Mouse (Mus musculus): ENCODE measurements around the gene Cct8l1. TPM values are rescaled to one million over a fixed set of nuclear protein-coding genes. Genes with fewer than 3 reads are reported as not detected.

Cct8l1 gene
- polyA plus RNA-seq, 1 experiment from 2014 or later: not detected

- H3K27me3 ChIP-seq (ENCODE audit: control insufficient read depth, insufficient read depth, low read length): no peaks in the 10 kb centered on the region
- H3K9ac ChIP-seq (ENCODE audit: low read depth, low read length): no peak overlapping the region
- no peak overlapping the region for H3K27ac ChIP-seq (ENCODE audit: low read depth, low read length)
- H3K4me3 ChIP-seq (ENCODE audit: low read depth, low read length): no peak overlapping the region
- no peak overlapping the region for H3K4me2 ChIP-seq
- peaks cover 3% of the 10 kb centered on the region; the same call in 1 of the 2 replicates for H3K4me1 ChIP-seq (ENCODE audit: control insufficient read depth, insufficient read depth, low read length)
- no peaks in the 10 kb centered on the region for H3K36me3 ChIP-seq (ENCODE audit: control insufficient read depth, insufficient read depth, low read length)
- 81% methylated on average over 2 of the region's 2 CpGs for WGBS (ENCODE audit: insufficient replicate concordance)
- peaks cover 3% of the 10 kb centered on the region; the same call in 1 of the 2 replicates for H3K9me3 ChIP-seq (replicated peaks; ENCODE audit: control insufficient read depth, low read length)
- ATAC-seq (replicated peaks; ENCODE audit: insufficient number of reproducible peaks, low FRiP score, low TSS enrichment): no peak
These were observed 19.7 kb downstream of the Cct8l1 start for GRCm38 (mm10) chr5:25535566-25535965.

GRCm38 (mm10) chr5:25536451-25536850 lies 20.6 kb downstream of the Cct8l1 start:
- ATAC-seq (replicated peaks; ENCODE audit: insufficient number of reproducible peaks, low FRiP score, low TSS enrichment): no peak
- H3K9me3 ChIP-seq (replicated peaks; ENCODE audit: control insufficient read depth, low read length): peaks cover 3% of the 10 kb centered on the region; the same call in 1 of the 2 replicates
- WGBS (ENCODE audit: insufficient replicate concordance): 54% methylated on average over 2 of the region's 2 CpGs

GRCm38 (mm10) chr5:25536921-25537409 lies 21.1 kb downstream of the Cct8l1 start:
- Histone ChIP-seq H3K9ac (ENCODE audit: low read depth, low read length) (no peak overlapping the region), H3K27ac (ENCODE audit: low read depth, low read length) (no peak overlapping the region), H3K27me3 (ENCODE audit: control insufficient read depth, insufficient read depth, low read length) (no peaks in the 10 kb centered on the region), H3K36me3 (ENCODE audit: control insufficient read depth, insufficient read depth, low read length) (no peaks in the 10 kb centered on the region), H3K9me3 (replicated peaks; ENCODE audit: control insufficient read depth, low read length) (peaks cover 3% of the 10 kb centered on the region; the same call in 1 of the 2 replicates), H3K4me2 (no peak overlapping the region), H3K4me1 (ENCODE audit: control insufficient read depth, insufficient read depth, low read length) (peaks cover 3% of the 10 kb centered on the region; the same call in 1 of the 2 replicates), H3K4me3 (ENCODE audit: low read depth, low read length) (no peak overlapping the region)
- ATAC-seq (replicated peaks; ENCODE audit: insufficient number of reproducible peaks, low FRiP score, low TSS enrichment): no peak
- WGBS (ENCODE audit: insufficient replicate concordance): 37% methylated on average over 6 of the region's 6 CpGs

More at GRCm38 (mm10) chr5:25536451-25536850, 20.6 kb downstream of the Cct8l1 start:
- peaks cover 3% of the 10 kb centered on the region; the same call in 1 of the 2 replicates for H3K4me1 ChIP-seq (ENCODE audit: control insufficient read depth, insufficient read depth, low read length)
- no peak overlapping the region for H3K4me3 ChIP-seq (ENCODE audit: low read depth, low read length)
- H3K36me3 ChIP-seq (ENCODE audit: control insufficient read depth, insufficient read depth, low read length): no peaks in the 10 kb centered on the region
- H3K27me3 ChIP-seq (ENCODE audit: control insufficient read depth, insufficient read depth, low read length): no peaks in the 10 kb centered on the region
- H3K27ac ChIP-seq (ENCODE audit: low read depth, low read length): no peak overlapping the region
- no peak overlapping the region for H3K4me2 ChIP-seq
- no peak overlapping the region for H3K9ac ChIP-seq (ENCODE audit: low read depth, low read length)

- Histone ChIP-seq H3K9ac (ENCODE audit: low read depth, low read length) (no peak overlapping the region), H3K4me3 (ENCODE audit: low read depth, low read length) (no peak overlapping the region), H3K36me3 (ENCODE audit: control insufficient read depth, insufficient read depth, low read length) (no peaks in the 10 kb centered on the region), H3K27ac (ENCODE audit: low read depth, low read length) (no peak overlapping the region), H3K27me3 (ENCODE audit: control insufficient read depth, insufficient read depth, low read length) (no peaks in the 10 kb centered on the region), H3K4me2 (no peak overlapping the region), H3K4me1 (ENCODE audit: control insufficient read depth, insufficient read depth, low read length) (peaks cover 3% of the 10 kb centered on the region; the same call in 1 of the 2 replicates), H3K9me3 (replicated peaks; ENCODE audit: control insufficient read depth, low read length) (peaks cover 3% of the 10 kb centered on the region; the same call in 1 of the 2 replicates)
- no peak for ATAC-seq (replicated peaks; ENCODE audit: insufficient number of reproducible peaks, low FRiP score, low TSS enrichment)
These were observed 24.5 kb downstream of the Cct8l1 start for GRCm38 (mm10) chr5:25540412-25540811.

GRCm38 (mm10) chr5:25540921-25541320 lies 25.1 kb downstream of the Cct8l1 start:
- Histone ChIP-seq H3K4me3 (ENCODE audit: low read depth, low read length) (no peak overlapping the region), H3K27ac (ENCODE audit: low read depth, low read length) (no peak overlapping the region), H3K4me2 (no peak overlapping the region), H3K27me3 (ENCODE audit: control insufficient read depth, insufficient read depth, low read length) (no peaks in the 10 kb centered on the region), H3K9ac (ENCODE audit: low read depth, low read length) (no peak overlapping the region), H3K36me3 (ENCODE audit: control insufficient read depth, insufficient read depth, low read length) (no peaks in the 10 kb centered on the region), H3K9me3 (replicated peaks; ENCODE audit: control insufficient read depth, low read length) (peaks cover 3% of the 10 kb centered on the region; the same call in 1 of the 2 replicates), H3K4me1 (ENCODE audit: control insufficient read depth, insufficient read depth, low read length) (peaks cover 3% of the 10 kb centered on the region; the same call in 1 of the 2 replicates)
- ATAC-seq (replicated peaks; ENCODE audit: insufficient number of reproducible peaks, low FRiP score, low TSS enrichment): no peak
- 87% methylated on average over 3 of the region's 3 CpGs for WGBS (ENCODE audit: insufficient replicate concordance)

- no peak for ATAC-seq (replicated peaks; ENCODE audit: insufficient number of reproducible peaks, low FRiP score, low TSS enrichment)
- Histone ChIP-seq H3K4me3 (ENCODE audit: low read depth, low read length) (no peak overlapping the region), H3K27ac (ENCODE audit: low read depth, low read length) (no peak overlapping the region), H3K4me2 (no peak overlapping the region), H3K27me3 (ENCODE audit: control insufficient read depth, insufficient read depth, low read length) (no peaks in the 10 kb centered on the region), H3K9me3 (replicated peaks; ENCODE audit: control insufficient read depth, low read length) (peaks cover 3% of the 10 kb centered on the region; the same call in 1 of the 2 replicates), H3K36me3 (ENCODE audit: control insufficient read depth, insufficient read depth, low read length) (no peaks in the 10 kb centered on the region), H3K4me1 (ENCODE audit: control insufficient read depth, insufficient read depth, low read length) (peaks cover 3% of the 10 kb centered on the region; the same call in 1 of the 2 replicates), H3K9ac (ENCODE audit: low read depth, low read length) (no peak overlapping the region)
- 68% methylated on average over 2 of the region's 2 CpGs for WGBS (ENCODE audit: insufficient replicate concordance)
These were observed 25.8 kb downstream of the Cct8l1 start for GRCm38 (mm10) chr5:25541661-25542060.

GRCm38 (mm10) chr5:25544061-25544460 lies 28.2 kb downstream of the Cct8l1 start:
- H3K4me2 ChIP-seq: no peak overlapping the region
- no peak for ATAC-seq (replicated peaks; ENCODE audit: insufficient number of reproducible peaks, low FRiP score, low TSS enrichment)
- no peaks in the 10 kb centered on the region for H3K36me3 ChIP-seq (ENCODE audit: control insufficient read depth, insufficient read depth, low read length)
- no peak overlapping the region for H3K4me3 ChIP-seq (ENCODE audit: low read depth, low read length)
- H3K27ac ChIP-seq (ENCODE audit: low read depth, low read length): no peak overlapping the region
- 75% methylated on average over 3 of the region's 3 CpGs for WGBS (ENCODE audit: insufficient replicate concordance)
- no peaks in the 10 kb centered on the region for H3K27me3 ChIP-seq (ENCODE audit: control insufficient read depth, insufficient read depth, low read length)
- H3K4me1 ChIP-seq (ENCODE audit: control insufficient read depth, insufficient read depth, low read length): no peaks in the 10 kb centered on the region
- no peak overlapping the region for H3K9ac ChIP-seq (ENCODE audit: low read depth, low read length)
- no peaks in the 10 kb centered on the region for H3K9me3 ChIP-seq (replicated peaks; ENCODE audit: control insufficient read depth, low read length)

- Histone ChIP-seq H3K4me1 (ENCODE audit: control insufficient read depth, insufficient read depth, low read length) (no peaks in the 10 kb centered on the region), H3K4me2 (no peak overlapping the region), H3K9me3 (replicated peaks; ENCODE audit: control insufficient read depth, low read length) (no peaks in the 10 kb centered on the region), H3K27ac (ENCODE audit: low read depth, low read length) (no peak overlapping the region), H3K4me3 (ENCODE audit: low read depth, low read length) (no peak overlapping the region), H3K27me3 (ENCODE audit: control insufficient read depth, insufficient read depth, low read length) (no peaks in the 10 kb centered on the region), H3K36me3 (ENCODE audit: control insufficient read depth, insufficient read depth, low read length) (no peaks in the 10 kb centered on the region), H3K9ac (ENCODE audit: low read depth, low read length) (no peak overlapping the region)
- WGBS (ENCODE audit: insufficient replicate concordance): 88% methylated on average over 5 of the region's 5 CpGs
- no peak for ATAC-seq (replicated peaks; ENCODE audit: insufficient number of reproducible peaks, low FRiP score, low TSS enrichment)
These were observed 28.7 kb downstream of the Cct8l1 start for GRCm38 (mm10) chr5:25544566-25544965.

GRCm38 (mm10) chr5:25546912-25547311 lies 31.0 kb downstream of the Cct8l1 start:
- Histone ChIP-seq H3K9ac (ENCODE audit: low read depth, low read length) (no peak overlapping the region), H3K27me3 (ENCODE audit: control insufficient read depth, insufficient read depth, low read length) (no peaks in the 10 kb centered on the region), H3K36me3 (ENCODE audit: control insufficient read depth, insufficient read depth, low read length) (no peaks in the 10 kb centered on the region), H3K4me3 (ENCODE audit: low read depth, low read length) (no peak overlapping the region), H3K4me2 (no peak overlapping the region), H3K4me1 (ENCODE audit: control insufficient read depth, insufficient read depth, low read length) (no peaks in the 10 kb centered on the region), H3K9me3 (replicated peaks; ENCODE audit: control insufficient read depth, low read length) (no peaks in the 10 kb centered on the region), H3K27ac (ENCODE audit: low read depth, low read length) (no peak overlapping the region)
- WGBS (ENCODE audit: insufficient replicate concordance): 89% methylated on average over 2 of the region's 2 CpGs
- ATAC-seq (replicated peaks; ENCODE audit: insufficient number of reproducible peaks, low FRiP score, low TSS enrichment): no peak
